Mouse (Mus musculus) stomach, postnatal 0 days (tissue): Measurements from ENCODE around the gene Lrch1. TPM values are rescaled to one million over a fixed set of nuclear protein-coding genes. Genes with fewer than 3 reads are reported as not detected.
A peak's percentile ranks its signal among the peaks of the same experiment; 100 is the strongest.

ENCODE experiments used
- ATAC-seq: fragments of 200-750 bp; cut with Nextera tagmentation; 2 replicates; pipeline ENCODE4 v1.8.0; 2017; ENCODE audit not compliant: low FRiP score, low TSS enrichment
- DNase-seq: peaks from one replicate; pipeline ENCODE4 v3.0.0-alpha.2; 2016; ENCODE audit warnings: low spot score
- H3K27ac ChIP-seq: fragments of 300-500 bp; sonication (generic); replicated peaks from 2 replicates; pipeline ENCODE4 v1.5.1; 2014; ENCODE audit warnings: mild to moderate bottlenecking, control low read depth
- H3K27me3 ChIP-seq: fragments of 300-500 bp; sonication (generic); 2 replicates; pipeline ENCODE4 v1.6.1; 2014; ENCODE audit warnings: low read length; ENCODE audit not compliant: control insufficient read depth, insufficient read depth
- H3K36me3 ChIP-seq: fragments of 300-500 bp; sonication (generic); 2 replicates; pipeline ENCODE4 v1.6.1; 2014; ENCODE audit warnings: low read length, mixed read lengths; ENCODE audit not compliant: control insufficient read depth, insufficient read depth
- H3K4me1 ChIP-seq: fragments of 300-500 bp; sonication (generic); replicated peaks from 2 replicates; pipeline ENCODE4 v1.6.1; 2014; ENCODE audit warnings: antibody characterized with exemption; ENCODE audit not compliant: control insufficient read depth, insufficient read depth
- H3K4me2 ChIP-seq: fragments of 300-500 bp; sonication (generic); replicated peaks from 2 replicates; pipeline ENCODE4 v1.6.1; 2014; ENCODE audit warnings: low read depth, mild to moderate bottlenecking, control low read depth, moderate library complexity
- H3K4me3 ChIP-seq: fragments of 300-500 bp; sonication (generic); 2 replicates; pipeline ENCODE4 v1.5.1; 2014; ENCODE audit warnings: low read depth, low read length, control low read depth
- H3K9ac ChIP-seq: fragments of 300-500 bp; sonication (generic); 2 replicates; pipeline ENCODE4 v1.6.1; 2014; ENCODE audit warnings: mild to moderate bottlenecking, low read length, control low read depth, mixed read lengths
- H3K9me3 ChIP-seq: fragments of 300-500 bp; sonication (generic); 2 replicates; pipeline ENCODE4 v1.6.1; 2016; ENCODE audit warnings: low read length; ENCODE audit not compliant: control insufficient read depth
- CTCF ChIP-seq: IDR thresholded peaks from 2 replicates; pipeline ENCODE4 v1.5.1; 2016; ENCODE audit warnings: antibody characterized with exemption, low read depth, mild to moderate bottlenecking, moderate library complexity
- EP300 ChIP-seq: optimal IDR thresholded peaks from 2 replicates; pipeline ENCODE3; 2016; ENCODE audit warnings: antibody characterized with exemption
- WGBS: fragments of 180-500 bp; shearing (Covaris S2); extraction: QIAGEN DNeasy Blood & Tissue Kit; methylation state at CpG from one replicate; pipeline ENCODE4 v1.1.7; 2014; 5-methylcytosine and 5-hydroxymethylcytosine counted together
- polyA plus RNA-seq: library from polyadenylated mRNA; unstranded; fragments of >200 nt; fragmentation: Nextera tagmentation; extraction: Ambion mirVana; gene quantifications from 2 replicates; pipeline ENCODE4 v1.2.1, GENCODE M21; 2015

Lrch1 gene
- polyA plus RNA-seq, 1 experiment from 2014 or later = 11.7 TPM

GRCm38 (mm10) chr14:74941591-74941990, 6.1 kb downstream of the Lrch1 start:
- no peaks in the 10 kb centered on the region for H3K36me3 ChIP-seq
- WGBS = 68% methylated on average over 7 of the region's 7 CpGs
- no peak overlapping the region for H3K27ac ChIP-seq
- H3K9me3 ChIP-seq = no peaks in the 10 kb centered on the region
- ATAC-seq (no peak), DNase-seq (no peak)
- TF ChIP-seq EP300 (no peak), CTCF (no peak)
- H3K4me2 ChIP-seq = no peak overlapping the region
- H3K9ac ChIP-seq = no peak overlapping the region
- H3K27me3 ChIP-seq = no peaks in the 10 kb centered on the region
- no peaks in the 10 kb centered on the region for H3K4me1 ChIP-seq
- no peak overlapping the region for H3K4me3 ChIP-seq

- H3K4me3 ChIP-seq = no peak overlapping the region
- peak; percentile 56; the same call in 1 of the 2 replicates for ATAC-seq
- no peaks in the 10 kb centered on the region for H3K27me3 ChIP-seq
- H3K4me2 ChIP-seq = no peak overlapping the region
- no peak for DNase-seq
- 82% methylated on average over 4 of the region's 4 CpGs for WGBS
- H3K36me3 ChIP-seq = no peaks in the 10 kb centered on the region
- TF ChIP-seq CTCF (no peak), EP300 (no peak)
- no peak overlapping the region for H3K9ac ChIP-seq
- H3K9me3 ChIP-seq = no peaks in the 10 kb centered on the region
- no peaks in the 10 kb centered on the region for H3K4me1 ChIP-seq
- no peak overlapping the region for H3K27ac ChIP-seq
Observed at GRCm38 (mm10) chr14:74940741-74941140, 6.9 kb downstream of the Lrch1 start.

DNA sequence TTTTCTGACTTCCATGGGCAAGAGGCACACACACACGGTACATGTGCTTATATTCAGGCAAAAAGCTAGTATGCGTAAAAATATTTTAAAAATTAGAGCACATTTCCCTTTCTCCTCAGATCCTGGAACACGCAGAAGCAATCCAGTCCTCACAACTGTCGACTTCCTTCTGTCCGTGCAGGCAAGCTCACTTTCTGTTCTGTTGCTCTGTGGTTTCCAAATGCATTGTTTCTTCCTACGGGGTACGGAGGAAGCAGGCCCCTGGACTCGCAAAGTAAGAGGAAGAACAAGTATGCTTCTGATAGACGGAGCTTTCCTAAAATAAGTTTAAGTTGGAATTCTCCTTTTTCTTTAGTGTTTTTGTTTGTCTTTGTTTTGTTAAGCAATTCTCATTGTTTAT, 8.3 kb downstream of the Lrch1 start:
- no peaks in the 10 kb centered on the region for H3K27me3 ChIP-seq
- H3K9ac ChIP-seq = no peak overlapping the region
- TF ChIP-seq CTCF (no peak), EP300 (no peak)
- 72% methylated on average over 9 of the region's 9 CpGs for WGBS
- ATAC-seq (no peak), DNase-seq (no peak)
- H3K36me3 ChIP-seq = no peaks in the 10 kb centered on the region
- no peaks in the 10 kb centered on the region for H3K4me1 ChIP-seq
- H3K27ac ChIP-seq = no peak overlapping the region
- no peak overlapping the region for H3K4me3 ChIP-seq
- no peak overlapping the region for H3K4me2 ChIP-seq
- H3K9me3 ChIP-seq = no peaks in the 10 kb centered on the region

- no peak for ATAC-seq
Observed at GRCm38 (mm10) chr14:74938896-74939295, 8.8 kb downstream of the Lrch1 start.

GRCm38 (mm10) chr14:74936557-74937261, 11.0 kb downstream of the Lrch1 start:
- DNase-seq = no peak
- no peak overlapping the region for H3K27ac ChIP-seq
- H3K9ac ChIP-seq = no peak overlapping the region
- no peaks in the 10 kb centered on the region for H3K9me3 ChIP-seq
- H3K4me2 ChIP-seq = no peak overlapping the region
- no peaks in the 10 kb centered on the region; the same call in 1 of the 2 replicates for H3K36me3 ChIP-seq
- H3K4me1 ChIP-seq = no peaks in the 10 kb centered on the region
- ATAC-seq = no peak
- WGBS = 69% methylated on average over 2 of the region's 2 CpGs
- no peak overlapping the region for H3K4me3 ChIP-seq
- TF ChIP-seq CTCF = no peak
- H3K27me3 ChIP-seq = no peaks in the 10 kb centered on the region

More at GRCm38 (mm10) chr14:74938896-74939295, 8.8 kb downstream of the Lrch1 start:
- Histone ChIP-seq H3K9me3 (no peaks in the 10 kb centered on the region), H3K27me3 (no peaks in the 10 kb centered on the region), H3K4me3 (no peak overlapping the region), H3K36me3 (no peaks in the 10 kb centered on the region), H3K4me2 (no peak overlapping the region), H3K27ac (no peak overlapping the region), H3K9ac (no peak overlapping the region), H3K4me1 (no peaks in the 10 kb centered on the region)
- WGBS = 86% methylated on average over 3 of the region's 3 CpGs
- no peak for DNase-seq
- TF ChIP-seq EP300 = no peak
- peak; percentile 15; the same call in 1 of the 2 replicates for TF ChIP-seq CTCF

DNA sequence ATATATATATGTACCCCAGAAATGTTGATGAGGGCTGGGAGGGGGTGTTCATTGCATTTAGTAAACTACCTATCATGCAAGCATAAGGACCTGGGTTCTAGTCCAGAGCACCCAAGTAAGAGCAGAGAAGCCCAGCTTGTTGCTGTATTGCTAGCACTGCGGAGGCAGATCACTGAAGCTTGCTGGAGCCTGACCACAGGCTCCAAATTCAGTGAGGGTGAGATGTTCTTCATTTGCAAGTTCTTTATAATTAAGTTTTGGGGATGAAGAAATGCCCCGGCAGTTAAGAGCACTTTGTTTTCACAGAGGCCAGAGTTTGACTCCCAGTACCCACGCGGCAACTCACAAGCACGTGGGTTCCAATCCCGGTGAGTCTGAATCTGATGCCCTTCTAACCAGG, 12.6 kb downstream of the Lrch1 start:
- TF ChIP-seq CTCF = no peak
- TF ChIP-seq EP300 = no peak
- Histone ChIP-seq H3K4me3 (no peak overlapping the region), H3K9ac (no peak overlapping the region), H3K27me3 (no peaks in the 10 kb centered on the region), H3K9me3 (no peaks in the 10 kb centered on the region), H3K4me1 (no peaks in the 10 kb centered on the region), H3K4me2 (no peak overlapping the region), H3K27ac (no peak overlapping the region), H3K36me3 (no peaks in the 10 kb centered on the region; the same call in 1 of the 2 replicates)
- DNase-seq = no peak
- no peak for ATAC-seq
- 94% methylated on average over 6 of the region's 6 CpGs for WGBS
